Mouse (Mus musculus) myocyte (in vitro differentiated cells): ENCODE results near the gene Timm29.

Experiments used
- CEBPB ChIP-seq: IDR thresholded peaks from 2 replicates; pipeline ENCODE4 v1.6.1; 2011; ENCODE audit warnings: mild to moderate bottlenecking, moderate library complexity; ENCODE audit not compliant: poor library complexity, insufficient read depth, severe bottlenecking
- E2F4 ChIP-seq: IDR thresholded peaks from one replicate; pipeline ENCODE4 v1.6.1; 2011; ENCODE audit warnings: mild to moderate bottlenecking, control low read depth, moderate library complexity; ENCODE audit not compliant: insufficient read depth
- MAX ChIP-seq: IDR thresholded peaks from one replicate; pipeline ENCODE4 v1.6.1; 2011; ENCODE audit warnings: low read depth, mild to moderate bottlenecking, control low read depth
- MYOD1 ChIP-seq, 3 experiments: IDR thresholded peaks; one replicate each; pipeline ENCODE4 v1.6.1; 2011; ENCODE audit warnings: control low read depth in 2 of 3, low read depth in 2 of 3, mild to moderate bottlenecking in 2 of 3, moderate library complexity in 1 of 3; ENCODE audit not compliant: insufficient read length in 2 of 3, control insufficient read depth in 1 of 3
- MYOG ChIP-seq, 3 experiments: IDR thresholded peaks; one replicate each; pipeline ENCODE4 v1.6.1; 2011; ENCODE audit warnings: control low read depth in 2 of 3, low read depth in 2 of 3, mild to moderate bottlenecking in 2 of 3; ENCODE audit not compliant: insufficient read length in 2 of 3, control insufficient read depth in 1 of 3, insufficient read depth in 1 of 3
- POLR2A ChIP-seq: IDR thresholded peaks from one replicate; pipeline ENCODE4 v1.6.1; 2011; ENCODE audit warnings: low read depth, mild to moderate bottlenecking, control low read depth, moderate library complexity; ENCODE audit not compliant: insufficient read length
- POLR2AphosphoS2 ChIP-seq: IDR thresholded peaks from one replicate; pipeline ENCODE4 v1.6.1; 2011; ENCODE audit warnings: low read depth, control low read depth; ENCODE audit not compliant: insufficient read length
- REST ChIP-seq: IDR thresholded peaks from one replicate; pipeline ENCODE4 v1.6.1; 2011; ENCODE audit warnings: mild to moderate bottlenecking, control low read depth, moderate library complexity; ENCODE audit not compliant: insufficient read depth, insufficient read length
- SRF ChIP-seq: IDR thresholded peaks from one replicate; pipeline ENCODE4 v1.6.1; 2011; ENCODE audit warnings: low read depth; ENCODE audit not compliant: control insufficient read depth, insufficient read length
- TCF12 ChIP-seq: IDR thresholded peaks from one replicate; pipeline ENCODE4 v1.6.1; 2011; ENCODE audit warnings: mild to moderate bottlenecking, control low read depth; ENCODE audit not compliant: poor library complexity, insufficient read depth, severe bottlenecking
- TCF3 ChIP-seq: IDR thresholded peaks from one replicate; pipeline ENCODE4 v1.6.1; 2011; ENCODE audit warnings: low read depth, control low read depth; ENCODE audit not compliant: insufficient read length
- USF1 ChIP-seq: IDR thresholded peaks from one replicate; pipeline ENCODE4 v1.6.1; 2011; ENCODE audit warnings: low read depth, mild to moderate bottlenecking, control low read depth, moderate library complexity

- TF ChIP-seq POLR2AphosphoS2: no peak
- no peak for TF ChIP-seq E2F4
- TF ChIP-seq POLR2A: no peak
- no peak for TF ChIP-seq CEBPB
- TF ChIP-seq MYOD1 (IDR thresholded peaks at IDR 0.05; ENCODE audit: control insufficient read depth in 1 of 3, insufficient read length in 2 of 3, low read depth in 2 of 3): peak in 1 of 3 experiments; percentile 37
- TF ChIP-seq TCF12: no peak
- TF ChIP-seq USF1: no peak
- no peak for TF ChIP-seq TCF3
- TF ChIP-seq MAX: no peak
- TF ChIP-seq SRF: no peak
- TF ChIP-seq REST: no peak
- TF ChIP-seq MYOG (IDR thresholded peaks at IDR 0.05; ENCODE audit: control insufficient read depth in 1 of 3, insufficient read depth in 1 of 3, insufficient read length in 2 of 3, low read depth in 2 of 3): peak in 1 of 3 experiments; percentile 58
Observed at GRCm38 (mm10) chr9:21565004-21565586, 27.4 kb upstream of the Timm29 start.
